In the genomic region with DNA sequence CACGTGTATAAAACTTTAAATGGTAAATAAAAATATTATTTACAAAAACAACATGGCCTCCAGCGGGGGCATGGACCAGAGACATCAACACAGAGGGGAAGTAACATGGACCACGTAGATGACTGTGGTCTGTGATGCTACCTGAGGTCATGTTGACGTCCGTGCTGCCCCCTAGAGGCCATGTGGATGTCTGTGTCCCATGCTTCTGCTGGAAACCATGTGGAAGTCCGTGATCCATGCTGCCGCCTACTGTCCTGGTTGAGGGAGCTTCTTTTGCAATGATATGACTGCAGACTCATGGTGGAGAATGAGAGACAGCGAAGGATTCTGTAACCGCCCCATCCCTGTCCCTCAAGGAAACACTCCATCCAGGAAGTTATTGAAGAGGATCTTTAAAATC, we compare ENCODE assay signal across 7 mouse cellular contexts.
DNase-seq lines count a peak whose midpoint lies in the region; ATAC-seq and TF ChIP-seq lines count a peak whose summit lies in the region.

No protein-coding gene starts in this region.

- H3K4me1 ChIP-seq in liver, embryonic 11.5 days (replicated peaks; ENCODE audit: control insufficient read depth, insufficient read depth, low read length) = no peaks in the 10 kb centered on the region
- H3K4me1 ChIP-seq in liver, embryonic 14.5 days (replicated peaks; ENCODE audit: control insufficient read depth in 2 of 2, insufficient read depth in 2 of 2, low read length in 1 of 2) = no peaks in the 10 kb centered on the region

- no peaks in the 10 kb centered on the region for H3K9me3 ChIP-seq in liver, embryonic 11.5 days (ENCODE audit: control insufficient read depth, low read length)
- no peaks in the 10 kb centered on the region for H3K9me3 ChIP-seq in liver, embryonic 14.5 days (ENCODE audit: control insufficient read depth, low read length)

- no peaks in the 10 kb centered on the region for H3K27me3 ChIP-seq in liver, embryonic 11.5 days (replicated peaks; ENCODE audit: control insufficient read depth, insufficient read depth, low read length)
- H3K27me3 ChIP-seq in liver, embryonic 14.5 days (ENCODE audit: control insufficient read depth, insufficient read depth, low read length) = no peaks in the 10 kb centered on the region

- no peak overlapping the region for H3K4me2 ChIP-seq in liver, embryonic 11.5 days
- H3K4me2 ChIP-seq in liver, embryonic 14.5 days (ENCODE audit: low read depth) = no peak overlapping the region

- DNase-seq in liver (peak; percentile 63), MEL-GATA-1-ER (ENCODE audit: extremely low read depth, low read depth) (peak; percentile 76)
- DNase-seq in liver, embryonic 11.5 days (ENCODE audit: low spot score) = no peak
- peak; percentile 51 for DNase-seq in adrenal gland, postnatal 25 days
- DNase-seq in forelimb bud, embryonic 11.5 days (ENCODE audit: low read depth, low spot score) = peak; percentile 42
- peak in 2 of 3 experiments; percentile 3 to 13 for DNase-seq in liver, embryonic 14.5 days (ENCODE audit: low read depth in 3 of 3, low spot score in 3 of 3)
- peak; percentile 56 for DNase-seq in thymus, postnatal 4 days

- no peak overlapping the region for H3K27ac ChIP-seq in liver, embryonic 11.5 days (ENCODE audit: low read depth, low read length)
- no peak overlapping the region for H3K27ac ChIP-seq in liver, embryonic 14.5 days

- no peaks in the 10 kb centered on the region for H3K36me3 ChIP-seq in liver, embryonic 11.5 days (ENCODE audit: control insufficient read depth, insufficient read depth, low read length)
- no peaks in the 10 kb centered on the region for H3K36me3 ChIP-seq in liver, embryonic 14.5 days (replicated peaks; ENCODE audit: control insufficient read depth, insufficient read depth, low read depth)

- TF ChIP-seq CTCF in liver, embryonic 14.5 days (IDR thresholded peaks at IDR 0.05; ENCODE audit: low read depth) = peak; percentile 80

- TF ChIP-seq EP300 in liver, embryonic 14.5 days (IDR thresholded peaks at IDR 0.05; ENCODE audit: low read depth) = no peak

- ATAC-seq in liver, embryonic 11.5 days (replicated peaks; ENCODE audit: low FRiP score) = no peak; the same call in 1 of the 2 replicates
- no peak for ATAC-seq in liver, embryonic 14.5 days (ENCODE audit: insufficient read depth)

- no peak overlapping the region for H3K4me3 ChIP-seq in liver, embryonic 11.5 days (ENCODE audit: low read depth, low read length)
- H3K4me3 ChIP-seq in liver, embryonic 14.5 days (ENCODE audit: insufficient read depth in 1 of 2, low read depth in 2 of 2, low read length in 2 of 2) = no peak overlapping the region

- no peak overlapping the region for H3K9ac ChIP-seq in liver, embryonic 11.5 days (ENCODE audit: low read depth, low read length)
- H3K9ac ChIP-seq in liver, embryonic 14.5 days (replicated peaks) = no peak overlapping the region

- 27% methylated on average over 9 of the region's 9 CpGs for WGBS in liver, embryonic 11.5 days
- WGBS in liver, embryonic 14.5 days (ENCODE audit: insufficient replicate concordance) = 24% methylated on average over 9 of the region's 9 CpGs
